Comparison of ENCODE assay signal across 9 mouse cellular contexts in the genomic region with DNA sequence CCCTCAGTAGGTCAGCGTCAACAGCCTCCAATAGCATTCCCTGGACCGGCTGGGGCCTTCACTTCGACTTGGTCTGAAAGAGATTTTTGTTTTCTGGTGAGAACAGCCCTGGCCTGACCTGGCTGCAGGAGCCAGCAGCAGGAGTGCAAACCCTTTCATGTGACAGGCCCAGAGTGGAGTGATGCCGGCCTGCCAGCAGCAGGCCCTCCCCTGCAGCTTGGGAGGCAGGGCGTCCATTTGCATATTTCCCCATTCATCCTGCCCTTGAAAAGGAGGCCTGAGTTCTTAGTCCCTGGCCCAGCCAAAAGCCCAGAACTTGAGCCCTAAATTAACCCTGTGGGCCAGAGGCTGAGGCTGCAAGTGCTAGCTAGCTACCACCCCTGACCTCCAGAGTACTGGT. TPM values are rescaled to one million over a fixed set of nuclear protein-coding genes. Genes with fewer than 3 reads are reported as not detected.
DNase-seq lines count a peak whose midpoint lies in the region; ATAC-seq and TF ChIP-seq lines count a peak whose summit lies in the region.
"Had no signal": no experiment of that assay in that cellular context is flagged by ENCODE, and none has a peak within 500 bp of the region (broad histone marks: within the 10 kb centered on the region; RNA-seq: fewer than 3 reads in every experiment).

No protein-coding gene starts in this region.

- H3K27me3 ChIP-seq in heart, postnatal 0 days (ENCODE audit: control insufficient read depth, insufficient read depth, low read length): no peaks in the 10 kb centered on the region

- DNase-seq in lung, adult 18-20 months: peak; percentile 48 to 59
- DNase-seq in lung, postnatal 14 days: no peak
- peak; percentile 28 to 51 for DNase-seq in cerebellum, postnatal 10 days
- peak; percentile 15 for DNase-seq in heart, postnatal 0 days (ENCODE audit: low spot score)
- DNase-seq in left cerebral cortex, postnatal 4 days: peak; percentile 42
- DNase-seq in right cerebral cortex, postnatal 10 days (ENCODE audit: low spot score in 2 of 2): peak; percentile 74 to 85
- DNase-seq in urinary bladder, adult 18-20 months (ENCODE audit: low spot score in 2 of 2): no peak

- H3K9ac ChIP-seq in heart, postnatal 0 days (replicated peaks; ENCODE audit: low read depth, low read length): no peak overlapping the region
- H3K9ac ChIP-seq: heart, embryonic 15.5 days had no signal

- WGBS in heart, postnatal 0 days: 31% methylated on average over 5 of the region's 5 CpGs

- ATAC-seq in heart, postnatal 0 days (ENCODE audit: insufficient read depth, low read depth): no peak

- no peak overlapping the region for H3K4me3 ChIP-seq in heart, postnatal 0 days (ENCODE audit: low read depth, low read length)
- H3K4me3 ChIP-seq: heart, embryonic 15.5 days had no signal

- H3K4me1 ChIP-seq in heart, postnatal 0 days (ENCODE audit: control insufficient read depth, insufficient read depth): peaks cover 8% of the 10 kb centered on the region; the same call in 1 of the 2 replicates

- TF ChIP-seq EP300 in heart, postnatal 0 days (IDR thresholded peaks at IDR 0.05; ENCODE audit: low read depth): no peak

- no peaks in the 10 kb centered on the region for H3K9me3 ChIP-seq in heart, postnatal 0 days (replicated peaks; ENCODE audit: control insufficient read depth, low read length)
- H3K9me3 ChIP-seq: heart, embryonic 15.5 days had no signal

- H3K36me3 ChIP-seq in heart, postnatal 0 days (replicated peaks; ENCODE audit: control insufficient read depth, insufficient read depth, low read length): no peaks in the 10 kb centered on the region
- H3K36me3 ChIP-seq: heart, embryonic 15.5 days had no signal

- intact Hi-C loops in left cerebral cortex, postnatal 4 days (cut with DNase I): no loop called here

- TF ChIP-seq CTCF in heart, postnatal 0 days (IDR thresholded peaks at IDR 0.05; ENCODE audit: low read depth): no peak

- no peak overlapping the region for H3K27ac ChIP-seq in heart, postnatal 0 days (ENCODE audit: low read depth)
- H3K27ac ChIP-seq: heart, embryonic 15.5 days had no signal

- no peak overlapping the region for H3K4me2 ChIP-seq in heart, postnatal 0 days (ENCODE audit: low read depth, low read length)
- H3K4me2 ChIP-seq: heart, embryonic 15.5 days had no signal

RNA-seq across cellular contexts. Expression of a gene that starts 8.4 kb away (rescaled TPM):
- 0.04 and 0.97 TPM in 2 replicates for total RNA-seq in heart, postnatal 0 days (2014; rRNA removed; ENCODE audit: low replicate concordance)
- polyA plus RNA-seq in heart, postnatal 0 days (2015; fragmentation: Nextera tagmentation; extraction: Ambion mirVana): 0.32 and 0.51 TPM in 2 replicates
- total RNA-seq in left cerebral cortex, postnatal 4 days (2021): 10 to 100 TPM; 89.8 to 95.8 TPM

RNA-seq across cellular contexts. Expression of a gene that starts 44.9 kb away (rescaled TPM):
- total RNA-seq in heart, postnatal 0 days (2014; rRNA removed; ENCODE audit: low replicate concordance): not detected in 2 replicates
- not detected in 2 replicates for polyA plus RNA-seq in heart, postnatal 0 days (2015; fragmentation: Nextera tagmentation; extraction: Ambion mirVana)
- total RNA-seq in left cerebral cortex, postnatal 4 days (2021): not detected
- polyA plus RNA-seq: heart, embryonic 15.5 days; lung, embryonic 16.5 days had no signal

RNA-seq across cellular contexts. Expression of a gene that starts 58.4 kb away (rescaled TPM):
- not detected in 2 replicates for total RNA-seq in heart, postnatal 0 days (2014; rRNA removed; ENCODE audit: low replicate concordance)
- polyA plus RNA-seq in heart, postnatal 0 days (2015; fragmentation: Nextera tagmentation; extraction: Ambion mirVana): not detected in 2 replicates
- not detected for total RNA-seq in left cerebral cortex, postnatal 4 days (2021)
- polyA plus RNA-seq: heart, embryonic 15.5 days; lung, embryonic 16.5 days had no signal

Comparison
In these comparisons a context has a peak if more than half of its experiments do, and no peak if none do; other contexts are left out.
1. DNase-seq: peak in lung, adult 18-20 months (2 of 2), cerebellum, postnatal 10 days (2 of 2), heart, postnatal 0 days (single experiment), left cerebral cortex, postnatal 4 days (single experiment) and right cerebral cortex, postnatal 10 days (2 of 2); none in lung, postnatal 14 days (single experiment) and urinary bladder, adult 18-20 months (0 of 2).
2. RNA of a gene that starts 8.4 kb away (total RNA-seq): 89.8 to 95.8 TPM in left cerebral cortex, postnatal 4 days; 0.04 to 0.97 TPM in heart, postnatal 0 days; every median in the first group is over 10 times any median in the second.